Mouse (Mus musculus) gastrocnemius, adult 2 months (tissue): ENCODE data around the gene Slc25a45. TPM values are rescaled to one million over a fixed set of nuclear protein-coding genes. Genes with fewer than 3 reads are reported as not detected.
A peak's percentile ranks its signal among the peaks of the same experiment; 100 is the strongest.

Source experiments
- DNase-seq: peaks from one replicate; pipeline ENCODE4 v3.0.0; 2022
- H3K27ac ChIP-seq: fragments of 200-600 bp; 2 replicates; pipeline ENCODE4 v1.8.1; 2022; ENCODE audit warnings: mild to moderate bottlenecking
- H3K4me3 ChIP-seq: fragments of 200-600 bp; 2 replicates; pipeline ENCODE4 v1.8.1; 2022; ENCODE audit warnings: mild to moderate bottlenecking, moderate library complexity
- CTCF ChIP-seq: fragments of 200-600 bp; IDR thresholded peaks from 2 replicates; pipeline ENCODE4 v1.8.1; 2022; ENCODE audit warnings: antibody characterized with exemption, mild to moderate bottlenecking, moderate library complexity
- intact Hi-C: fragments of 180-260 bp; cut with DNase I; formaldehyde crosslinking; loops from one replicate; pipeline ENCODE4 v1.15.1; 2025
- total RNA-seq, 2 experiments: library from RNA; stranded (reverse); gene quantifications; 2 replicates each; pipeline ENCODE4 v1.2.3; 2021

Slc25a45 gene
- total RNA-seq, 2 experiments from 2014 or later: 0.79 to 0.84 TPM

DNA sequence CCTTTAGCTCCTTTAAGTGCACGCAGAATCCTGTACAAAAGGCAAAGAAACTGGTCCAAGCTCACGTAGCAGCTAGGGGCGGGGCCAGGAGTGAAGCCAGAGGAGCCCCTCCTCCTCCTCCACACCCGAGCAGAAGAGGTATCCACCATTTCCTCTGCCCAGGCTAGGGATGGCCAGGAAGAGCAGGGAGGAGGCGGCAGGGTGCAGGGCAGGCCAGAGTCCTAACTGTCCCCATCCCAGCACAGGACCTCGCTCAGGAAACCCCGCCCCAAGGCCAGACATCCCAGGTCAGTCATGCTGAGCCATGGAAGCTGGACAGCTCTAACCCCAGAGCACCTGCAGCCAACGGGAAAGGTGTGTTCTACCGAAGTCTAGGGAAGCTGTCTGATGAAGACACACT is 44.1 kb downstream of the Slc25a45 start:
- peak; percentile 49 for DNase-seq
- H3K27ac ChIP-seq: peak overlapping the region; percentile 96
- intact Hi-C loops: loop anchor here (5.0 kb wide), 2 partner anchors 96 to 126 kb away; partner anchors contain the start of genes Capn1 and Syvn1

GRCm38 (mm10) chr19:5922119-5922942 is 44.7 kb downstream of the Slc25a45 start:
- peak overlapping the region; percentile 92 for H3K4me3 ChIP-seq
- peak; percentile 65 for DNase-seq
- intact Hi-C loops: loop anchor here (5.0 kb wide), 2 partner anchors 95 to 125 kb away; partner anchors contain the start of genes Capn1 and Syvn1
- peak overlapping the region; percentile 96 for H3K27ac ChIP-seq
- no peak for TF ChIP-seq CTCF

More for the DNA sequence above, 44.1 kb downstream of the Slc25a45 start:
- no peak for TF ChIP-seq CTCF
- peak overlapping the region; percentile 92 for H3K4me3 ChIP-seq

DNA sequence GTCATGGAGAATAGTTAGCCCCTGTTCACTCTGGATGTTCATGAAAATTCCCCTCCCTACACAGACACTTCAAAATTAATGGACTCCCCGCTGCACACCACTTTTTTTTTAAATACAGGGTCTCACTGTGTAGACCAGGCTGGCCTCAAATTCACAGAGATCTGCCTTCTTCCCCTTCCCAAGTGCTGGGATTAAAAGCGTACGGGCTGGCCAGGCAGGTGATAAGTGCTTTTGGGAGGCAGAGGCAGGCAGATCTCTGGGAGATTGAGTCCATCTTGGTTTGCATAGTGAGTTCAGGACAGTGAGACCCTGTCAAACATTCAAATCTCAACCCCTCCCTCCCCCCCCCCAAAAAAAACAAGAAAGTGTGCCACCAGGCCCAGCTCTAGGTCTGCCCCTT is 45.4 kb downstream of the Slc25a45 start:
- no peak for DNase-seq
- Histone ChIP-seq H3K4me3 (peak overlapping the region; percentile 92), H3K27ac (peak overlapping the region; percentile 96)
- no peak for TF ChIP-seq CTCF
- intact Hi-C loops: loop anchor here (5.0 kb wide), 2 partner anchors 94 to 124 kb away; partner anchors contain the start of genes Capn1 and Syvn1

- peak; percentile 97 for DNase-seq
- peak; percentile 90 for TF ChIP-seq CTCF
- intact Hi-C loops: loop anchor here (1.0 to 5.0 kb wide), 4 partner anchors 17 to 123 kb away; partner anchors contain the start of genes Capn1 and Syvn1
- Histone ChIP-seq H3K4me3 (peak overlapping the region; percentile 92), H3K27ac (peak overlapping the region; percentile 96)
Measured at GRCm38 (mm10) chr19:5923990-5924712, 46.5 kb downstream of the Slc25a45 start.

DNA sequence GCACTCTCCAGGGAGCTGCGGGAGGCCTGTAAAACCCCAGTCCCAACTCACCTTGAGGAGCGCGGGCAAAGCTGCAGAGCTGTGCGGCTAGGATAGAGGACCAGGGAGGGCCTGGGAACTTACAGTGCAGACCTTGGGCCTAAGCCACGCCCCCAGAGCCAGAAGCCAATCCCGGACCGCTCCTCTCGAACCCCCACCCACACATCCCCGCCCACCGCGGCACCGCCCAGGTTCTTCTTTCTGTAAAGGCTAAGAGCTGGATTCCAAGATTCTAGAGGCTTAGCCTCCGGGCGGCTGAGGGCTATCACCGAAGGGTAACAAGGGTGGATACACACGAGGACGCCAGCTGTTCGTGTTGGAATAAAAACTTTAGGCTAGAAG is 47.1 kb downstream of the Slc25a45 start, which contains the start of gene Cdc42ep2:
TSS of gene Cdc42ep2 (minus strand) at position 104 of the 381 bp plus-strand sequence.
- H3K27ac ChIP-seq: peak within 1 kb of the TSS; percentile 96
- peak within 1 kb of the TSS; percentile 92 for H3K4me3 ChIP-seq
- no peak for TF ChIP-seq CTCF
- peak; percentile 99 for DNase-seq
- intact Hi-C loops: loop anchor here (1.0 to 5.0 kb wide), 4 partner anchors 16 to 123 kb away; partner anchors contain the start of genes Capn1 and Syvn1

- Histone ChIP-seq H3K27ac (peak overlapping the region; percentile 96), H3K4me3 (peak overlapping the region; percentile 92)
- no peak for TF ChIP-seq CTCF
- intact Hi-C loops: loop anchor here (2.0 kb wide), 1 partner anchor 15 kb away; no protein-coding TSS in a partner anchor
- DNase-seq: peak; percentile 11
Measured at GRCm38 (mm10) chr19:5925311-5925855, 47.8 kb downstream of the Slc25a45 start.

DNA sequence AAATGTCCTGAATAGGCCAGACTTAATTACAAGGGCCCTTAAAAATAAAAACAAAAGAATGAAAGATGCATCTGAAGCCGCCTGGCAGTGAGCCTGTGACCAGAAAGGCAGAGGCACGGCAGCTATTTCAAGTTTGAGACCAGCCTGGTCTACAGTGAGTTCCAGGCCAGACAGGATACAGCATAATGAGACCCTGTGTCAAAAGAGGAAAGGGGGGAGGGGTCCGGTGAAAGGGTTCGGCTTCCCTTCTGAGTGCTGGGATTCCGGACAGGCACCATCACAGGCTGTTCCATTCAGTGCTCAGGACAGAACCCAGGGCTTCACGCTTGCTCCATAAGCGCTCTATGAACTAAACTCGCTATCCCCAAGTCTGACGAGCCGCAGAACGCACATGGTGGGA is 49.4 kb downstream of the Slc25a45 start:
- no peak for DNase-seq
- TF ChIP-seq CTCF: no peak
- intact Hi-C loops: no loop called here

DNA sequence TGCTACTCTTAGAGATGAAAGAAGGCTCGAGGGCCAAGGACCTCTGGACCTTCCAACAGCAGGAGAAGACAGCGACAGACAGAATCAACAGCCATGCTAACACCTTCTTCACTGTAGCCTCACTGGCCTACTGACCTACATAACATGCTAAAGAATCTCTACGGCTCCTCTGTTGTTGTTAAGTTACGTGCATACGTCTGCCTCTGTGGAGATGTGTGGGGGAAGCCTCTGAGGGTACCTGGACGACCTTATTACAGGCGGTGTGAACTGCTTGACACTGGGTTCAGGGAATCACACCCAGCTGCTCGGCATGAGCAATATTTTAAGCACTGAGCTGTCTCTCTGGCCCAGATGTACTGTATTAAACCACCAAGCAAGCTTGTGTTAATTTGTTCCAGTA is 49.9 kb downstream of the Slc25a45 start:
- DNase-seq: no peak
- Histone ChIP-seq H3K27ac (0 out of 2 replicates have a peak overlapping the region, but pooled peaks have one; percentile 1), H3K4me3 (no peak overlapping the region)
- TF ChIP-seq CTCF: no peak
- intact Hi-C loops: no loop called here

More for the DNA sequence above, 49.4 kb downstream of the Slc25a45 start:
- Histone ChIP-seq H3K4me3 (no peak overlapping the region), H3K27ac (0 out of 2 replicates have a peak overlapping the region, but pooled peaks have one; percentile 1)

- Histone ChIP-seq H3K27ac (no peak overlapping the region), H3K4me3 (no peak overlapping the region)
- intact Hi-C loops: no loop called here
- DNase-seq: peak; percentile 61
- TF ChIP-seq CTCF: no peak
Measured at GRCm38 (mm10) chr19:5928104-5928503, 50.5 kb downstream of the Slc25a45 start.

DNA sequence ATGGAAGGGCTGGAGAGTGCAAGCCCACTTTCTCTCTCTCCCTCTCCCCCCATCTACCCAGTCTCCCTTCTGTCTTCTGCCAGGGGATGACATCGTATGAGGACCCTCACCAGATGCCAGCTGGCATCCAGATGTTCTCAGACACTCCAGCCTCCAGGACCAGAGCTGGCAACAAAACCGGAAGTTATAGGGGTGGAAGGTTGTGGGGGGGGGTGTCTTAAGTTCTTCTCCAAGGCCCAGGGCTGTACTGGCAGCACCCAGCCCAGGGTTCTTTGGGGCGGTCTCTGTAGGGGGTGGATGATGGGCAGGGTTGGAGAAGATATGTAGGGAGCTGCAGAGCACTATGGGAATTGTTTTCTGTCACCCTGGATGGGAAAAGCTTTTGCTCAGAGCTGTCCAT is 50.9 kb downstream of the Slc25a45 start:
- Histone ChIP-seq H3K4me3 (no peak overlapping the region), H3K27ac (no peak overlapping the region)
- no peak for DNase-seq
- intact Hi-C loops: no loop called here
- TF ChIP-seq CTCF: no peak

- peak overlapping the region; percentile 18; the same call in 1 of the 2 replicates for H3K4me3 ChIP-seq
- intact Hi-C loops: no loop called here
- no peak for TF ChIP-seq CTCF
- H3K27ac ChIP-seq: peak overlapping the region; percentile 80
- peak; percentile 69 for DNase-seq
Measured at GRCm38 (mm10) chr19:5929634-5930596, 52.3 kb downstream of the Slc25a45 start.
